Mouse (Mus musculus): Measurements from ENCODE around the gene Tst. TPM values are rescaled to one million over a fixed set of nuclear protein-coding genes. Genes with fewer than 3 reads are reported as not detected.

Tst gene
- total and polyA plus RNA-seq, 3 experiments = 0.56 to 2.0 (median 0.67) TPM

- Histone ChIP-seq H3K4me2 (ENCODE audit: insufficient read depth, low read depth, poor library complexity, severe bottlenecking) (no peak overlapping the region), H3K4me3 (replicated peaks in 1 of 3; ENCODE audit: low read depth in 2 of 3, low read length in 2 of 3, poor library complexity in 1 of 3) (no peak overlapping the region), H3K9ac (ENCODE audit: insufficient read depth, low read depth) (no peak overlapping the region), H3K27ac (ENCODE audit: insufficient read depth, low read depth) (no peak overlapping the region), H3K4me1 (ENCODE audit: control insufficient read depth in 1 of 2, insufficient read depth in 2 of 2) (no peaks in the 10 kb centered on the region), H3K9me3 (replicated peaks; ENCODE audit: low read length) (peaks cover 5% of the 10 kb centered on the region), H3K36me3 (replicated peaks in 1 of 2; ENCODE audit: control insufficient read depth in 1 of 2, insufficient read depth in 1 of 2, low read length in 1 of 2) (no peaks in the 10 kb centered on the region), H3K79me2 (replicated peaks; ENCODE audit: control insufficient read depth, extremely low read depth, insufficient read depth, poor library complexity, severe bottlenecking) (no peaks in the 10 kb centered on the region), H3K27me3 (replicated peaks) (peaks cover 69% of the 10 kb centered on the region)
- no peak for DNase-seq (ENCODE audit: extremely low read depth)
- in situ Hi-C loops (cut with MboI; ENCODE audit: low pct_ligation_motif_present, low pct_unique_long_range_greater_than_20kb, low sequenced_read_pairs) (no loop called here), dilution Hi-C loops (cut with MboI; ENCODE audit: extremely low pct_ligation_motif_present, extremely low pct_unique_long_range_greater_than_20kb, low sequenced_read_pairs) (no loop called here)
- TF ChIP-seq BHLHE40 (IDR thresholded peaks at IDR 0.05; ENCODE audit: low read depth, low read length) = no peak
- no peak for TF ChIP-seq MEF2A (IDR thresholded peaks at IDR 0.05; ENCODE audit: borderline replicate concordance, low read depth, low read length)
- no peak for TF ChIP-seq RCOR1 (conservative IDR thresholded peaks at IDR 0.05; ENCODE audit: low read depth, low read length)
- TF ChIP-seq TBP (conservative IDR thresholded peaks at IDR 0.05; ENCODE audit: low read depth, low read length) = no peak
- TF ChIP-seq KAT2A (IDR thresholded peaks at IDR 0.05; ENCODE audit: insufficient replicate concordance, low read length) = no peak
- TF ChIP-seq MYC (IDR thresholded peaks at IDR 0.05; ENCODE audit: low read depth, low read length) = no peak
- no peak for TF ChIP-seq POLR2AphosphoS2 (IDR thresholded peaks at IDR 0.05; ENCODE audit: low read depth, low read length)
- TF ChIP-seq IRF4 (IDR thresholded peaks at IDR 0.05; ENCODE audit: low read depth, low read length) = no peak
Observed at GRCm38 (mm10) chr15:78383450-78384219, 22.1 kb downstream of the Tst start.

GRCm38 (mm10) chr15:78382115-78382514 lies 23.6 kb downstream of the Tst start:
- Histone ChIP-seq H3K36me3 (replicated peaks in 1 of 2; ENCODE audit: control insufficient read depth in 1 of 2, insufficient read depth in 1 of 2, low read length in 1 of 2) (no peaks in the 10 kb centered on the region), H3K9me3 (replicated peaks; ENCODE audit: low read length) (peaks cover 5% of the 10 kb centered on the region), H3K4me2 (ENCODE audit: insufficient read depth, low read depth, poor library complexity, severe bottlenecking) (no peak overlapping the region), H3K4me3 (replicated peaks in 1 of 3; ENCODE audit: low read depth in 2 of 3, low read length in 2 of 3, poor library complexity in 1 of 3) (no peak overlapping the region), H3K27ac (ENCODE audit: insufficient read depth, low read depth) (no peak overlapping the region), H3K4me1 (ENCODE audit: control insufficient read depth in 1 of 2, insufficient read depth in 2 of 2) (no peaks in the 10 kb centered on the region), H3K79me2 (replicated peaks; ENCODE audit: control insufficient read depth, extremely low read depth, insufficient read depth, poor library complexity, severe bottlenecking) (no peaks in the 10 kb centered on the region), H3K27me3 (replicated peaks) (peaks cover 71% of the 10 kb centered on the region), H3K9ac (ENCODE audit: insufficient read depth, low read depth) (no peak overlapping the region)
- DNase-seq (ENCODE audit: extremely low read depth) = no peak
- dilution Hi-C loops (cut with MboI; ENCODE audit: extremely low pct_ligation_motif_present, extremely low pct_unique_long_range_greater_than_20kb, low sequenced_read_pairs) (no loop called here), in situ Hi-C loops (cut with MboI; ENCODE audit: low pct_ligation_motif_present, low pct_unique_long_range_greater_than_20kb, low sequenced_read_pairs) (no loop called here)
- TF ChIP-seq USF1 (IDR thresholded peaks at IDR 0.05; ENCODE audit: low read depth, low read length) (no peak), POLR2AphosphoS2 (IDR thresholded peaks at IDR 0.05; ENCODE audit: low read depth, low read length) (no peak)

- no peaks in the 10 kb centered on the region for H3K36me3 ChIP-seq (replicated peaks in 1 of 2; ENCODE audit: control insufficient read depth in 1 of 2, insufficient read depth in 1 of 2, low read length in 1 of 2)
- no peak overlapping the region for H3K4me2 ChIP-seq (ENCODE audit: insufficient read depth, low read depth, poor library complexity, severe bottlenecking)
- no peak overlapping the region for H3K27ac ChIP-seq (ENCODE audit: insufficient read depth, low read depth)
- no peaks in the 10 kb centered on the region for H3K79me2 ChIP-seq (replicated peaks; ENCODE audit: control insufficient read depth, extremely low read depth, insufficient read depth, poor library complexity, severe bottlenecking)
- no peak overlapping the region for H3K4me3 ChIP-seq (replicated peaks in 1 of 3; ENCODE audit: low read depth in 2 of 3, low read length in 2 of 3, poor library complexity in 1 of 3)
- peaks cover 5% of the 10 kb centered on the region for H3K9me3 ChIP-seq (replicated peaks; ENCODE audit: low read length)
- in situ Hi-C loops (cut with MboI; ENCODE audit: low pct_ligation_motif_present, low pct_unique_long_range_greater_than_20kb, low sequenced_read_pairs) = no loop called here
- dilution Hi-C loops (cut with MboI; ENCODE audit: extremely low pct_ligation_motif_present, extremely low pct_unique_long_range_greater_than_20kb, low sequenced_read_pairs) = no loop called here
- H3K9ac ChIP-seq (ENCODE audit: insufficient read depth, low read depth) = no peak overlapping the region
- no peaks in the 10 kb centered on the region for H3K4me1 ChIP-seq (ENCODE audit: control insufficient read depth in 1 of 2, insufficient read depth in 2 of 2)
- TF ChIP-seq KAT2A (IDR thresholded peaks at IDR 0.05; ENCODE audit: insufficient replicate concordance, low read length) = no peak
- TF ChIP-seq ZC3H11A (IDR thresholded peaks at IDR 0.05; ENCODE audit: low read depth, low read length) = no peak
- peaks cover 68% of the 10 kb centered on the region for H3K27me3 ChIP-seq (replicated peaks)
- no peak for DNase-seq (ENCODE audit: extremely low read depth)
Observed at GRCm38 (mm10) chr15:78380741-78381140, 25.0 kb downstream of the Tst start.
